Mouse (Mus musculus) midbrain, embryonic 14.5 days (tissue): ENCODE measurements around the gene Map2k7. TPM values are rescaled to one million over a fixed set of nuclear protein-coding genes. Genes with fewer than 3 reads are reported as not detected.

Experiments
- ATAC-seq: fragments of 200-750 bp; cut with Nextera tagmentation; 2 replicates; pipeline ENCODE4 v1.8.0; 2017; ENCODE audit warnings: moderate number of reproducible peaks, moderate library complexity; ENCODE audit not compliant: low FRiP score, low TSS enrichment
- DNase-seq: peaks from one replicate; pipeline ENCODE4 v3.0.0-alpha.2; 2015
- H3K27ac ChIP-seq: fragments of 300-500 bp; sonication (generic); replicated peaks from 2 replicates; pipeline ENCODE4 v1.5.1; 2014; ENCODE audit warnings: mild to moderate bottlenecking, low read depth, low read length, moderate library complexity
- H3K27me3 ChIP-seq: fragments of 300-500 bp; sonication (generic); 2 replicates; pipeline ENCODE4 v1.6.1; 2014; ENCODE audit warnings: low read length, control low read depth, mixed read lengths; ENCODE audit not compliant: control insufficient read depth, insufficient read depth
- H3K36me3 ChIP-seq: fragments of 300-500 bp; sonication (generic); 2 replicates; pipeline ENCODE4 v1.6.1; 2014; ENCODE audit warnings: low read length, control low read depth; ENCODE audit not compliant: control insufficient read depth, insufficient read depth
- H3K4me1 ChIP-seq: fragments of 300-500 bp; sonication (generic); 2 replicates; pipeline ENCODE4 v1.6.1; 2014; ENCODE audit warnings: mild to moderate bottlenecking, antibody characterized with exemption, low read length, control low read depth; ENCODE audit not compliant: control insufficient read depth, insufficient read depth
- H3K4me2 ChIP-seq: fragments of 300-500 bp; sonication (generic); 2 replicates; pipeline ENCODE4 v1.6.1; 2014; ENCODE audit warnings: mild to moderate bottlenecking, low read length, moderate library complexity
- H3K4me3 ChIP-seq: fragments of 300-500 bp; sonication (generic); replicated peaks from 2 replicates; pipeline ENCODE4 v1.5.1; 2014; ENCODE audit warnings: low read depth, low read length
- H3K9ac ChIP-seq: fragments of 300-500 bp; sonication (generic); replicated peaks from 2 replicates; pipeline ENCODE4 v1.6.1; 2014; ENCODE audit warnings: mild to moderate bottlenecking, low read length, moderate library complexity
- H3K9me3 ChIP-seq: fragments of 300-500 bp; sonication (generic); 2 replicates; pipeline ENCODE4 v1.6.1; 2016; ENCODE audit warnings: low read length, control low read depth, mixed read lengths; ENCODE audit not compliant: control insufficient read depth
- WGBS: fragments of 180-500 bp; shearing (Covaris S2); extraction: QIAGEN DNeasy Blood & Tissue Kit; methylation state at CpG from one replicate; pipeline ENCODE4 v1.1.7; 2014; 5-methylcytosine and 5-hydroxymethylcytosine counted together
- polyA plus RNA-seq: library from polyadenylated mRNA; unstranded; fragments of >200 nt; fragmentation: Nextera tagmentation; extraction: Ambion mirVana; gene quantifications from 2 replicates; pipeline ENCODE4 v1.2.1, GENCODE M21; 2014

Gene Map2k7
- polyA plus RNA-seq, 1 experiment from 2014 or later = 21.9 TPM

- Histone ChIP-seq H3K9ac (no peak overlapping the region), H3K36me3 (peaks cover 90% of the 10 kb centered on the region), H3K27ac (no peak overlapping the region), H3K4me3 (no peak overlapping the region), H3K4me2 (no peak overlapping the region), H3K27me3 (no peaks in the 10 kb centered on the region), H3K4me1 (no peaks in the 10 kb centered on the region), H3K9me3 (no peaks in the 10 kb centered on the region)
- DNase-seq (no peak), ATAC-seq (no peak)
- 90% methylated on average over 5 of the region's 5 CpGs for WGBS
Observed at GRCm38 (mm10) chr8:4292738-4293137, 54.2 kb downstream of the Map2k7 start.

Other genes starting within 250 kb of the Map2k7 start
- not detected in 2 replicates for gene Cd209f, start 132.9 kb upstream of the Map2k7 start, polyA plus RNA-seq
- not detected in 2 replicates for gene Cd209g, start 104.6 kb upstream of the Map2k7 start, polyA plus RNA-seq
- gene Evi5l, start 72.2 kb upstream of the Map2k7 start, polyA plus RNA-seq = 93.6 and 98.0 TPM in 2 replicates
- gene Prr36, start 21.3 kb upstream of the Map2k7 start, polyA plus RNA-seq = 51.8 and 67.1 TPM in 2 replicates
- 0.07 TPM in 1 of 2 replicates, not detected in the other for gene Lrrc8e, start 11.9 kb upstream of the Map2k7 start, polyA plus RNA-seq
- gene Gm49320, start 125 bp downstream of the Map2k7 start, polyA plus RNA-seq = 0.70 and 0.80 TPM in 2 replicates
- gene Tgfbr3l, start 9.5 kb downstream of the Map2k7 start, polyA plus RNA-seq = 4.6 and 5.0 TPM in 2 replicates
- 58.6 and 69.4 TPM in 2 replicates for gene Snapc2, start 14.3 kb downstream of the Map2k7 start, polyA plus RNA-seq
- 210 and 240 TPM in 2 replicates for gene Ctxn1, start 20.5 kb downstream of the Map2k7 start, polyA plus RNA-seq
- gene Timm44, start 37.2 kb downstream of the Map2k7 start, polyA plus RNA-seq = 45.1 and 47.2 TPM in 2 replicates
- gene Ccl25, start 86.5 kb downstream of the Map2k7 start, polyA plus RNA-seq = 17.0 and 18.4 TPM in 2 replicates
- 89.3 and 157 TPM in 2 replicates for gene Elavl1, start 86.7 kb downstream of the Map2k7 start, polyA plus RNA-seq